Mouse (Mus musculus) A20 (cell line): ENCODE measurements around the gene Gm21677.
"Not testable (repeated sequence)": the region's sequence is repeated elsewhere in the genome, so short reads cannot be mapped to it uniquely, and the experiment has no call there.

Experiments
- DNase-seq: peaks from one replicate; pipeline ENCODE4 v3.0.0-alpha.2; 2011; ENCODE audit warnings: low read depth, low spot score

The Gm21677 gene

GRCm38 (mm10) chrY:3306349-3306748, at the start of gene Gm21677:
Gene Gm21677 (minus strand): TSS chrY:3306449.
- DNase-seq = not testable (repeated sequence)

GRCm38 (mm10) chrY:3345229-3345628, 39.0 kb upstream of the Gm21677 start, which contains the start of gene Gm21693:
Gene Gm21693 (minus strand): TSS chrY:3345329.
- DNase-seq = not testable (repeated sequence)

GRCm38 (mm10) chrY:3340661-3341060, 34.4 kb upstream of the Gm21677 start:
- not testable (repeated sequence) for DNase-seq
